Mouse (Mus musculus) heart, embryonic 11.5 days (tissue): ENCODE measurements at regions not wholly inside any gene's neighbourhood (a gene's known extent, or its start where the extent isn't known, plus 50 kb on each side); places are given as distances from the start of the nearest gene placed in this dataset.
"Not testable (repeated sequence)": the region's sequence is repeated elsewhere in the genome, so short reads cannot be mapped to it uniquely, and the experiment has no call there.

Experiments
- ATAC-seq: fragments of 200-750 bp; cut with Nextera tagmentation; replicated peaks from 2 replicates; pipeline ENCODE4 v1.8.0; 2017; ENCODE audit warnings: moderate library complexity; ENCODE audit not compliant: insufficient number of reproducible peaks, low FRiP score, low TSS enrichment
- H3K27ac ChIP-seq: fragments of 300-500 bp; sonication (generic); 2 replicates; pipeline ENCODE4 v1.5.1; 2014; ENCODE audit warnings: mild to moderate bottlenecking, low read depth, low read length
- H3K27me3 ChIP-seq: fragments of 300-500 bp; sonication (generic); 2 replicates; pipeline ENCODE4 v1.6.1; 2014; ENCODE audit warnings: mild to moderate bottlenecking, low read length, mixed read lengths; ENCODE audit not compliant: control insufficient read depth, insufficient read depth
- H3K36me3 ChIP-seq: fragments of 300-500 bp; sonication (generic); 2 replicates; pipeline ENCODE4 v1.6.1; 2014; ENCODE audit warnings: mild to moderate bottlenecking, low read length, moderate library complexity, mixed read lengths; ENCODE audit not compliant: control insufficient read depth, insufficient read depth
- H3K4me1 ChIP-seq: fragments of 300-500 bp; sonication (generic); 2 replicates; pipeline ENCODE4 v1.6.1; 2014; ENCODE audit warnings: low read length; ENCODE audit not compliant: control insufficient read depth, insufficient read depth
- H3K4me2 ChIP-seq: fragments of 300-500 bp; sonication (generic); 2 replicates; pipeline ENCODE4 v1.6.1; 2014; ENCODE audit warnings: mild to moderate bottlenecking, moderate library complexity
- H3K4me3 ChIP-seq: fragments of 300-500 bp; sonication (generic); 2 replicates; pipeline ENCODE4 v1.5.1; 2014; ENCODE audit warnings: low read depth, low read length
- H3K9ac ChIP-seq: fragments of 300-500 bp; sonication (generic); 2 replicates; pipeline ENCODE4 v1.6.1; 2014; ENCODE audit warnings: mild to moderate bottlenecking, low read depth, low read length, moderate library complexity
- H3K9me3 ChIP-seq: fragments of 300-500 bp; sonication (generic); replicated peaks from 2 replicates; pipeline ENCODE4 v1.6.1; 2016; ENCODE audit warnings: low read length; ENCODE audit not compliant: control insufficient read depth
- WGBS: fragments of 180-500 bp; shearing (Covaris S2); extraction: QIAGEN DNeasy Blood & Tissue Kit; methylation state at CpG from one replicate; pipeline ENCODE4 v1.1.7; 2014; ENCODE audit not compliant: insufficient replicate concordance; 5-methylcytosine and 5-hydroxymethylcytosine counted together

DNA sequence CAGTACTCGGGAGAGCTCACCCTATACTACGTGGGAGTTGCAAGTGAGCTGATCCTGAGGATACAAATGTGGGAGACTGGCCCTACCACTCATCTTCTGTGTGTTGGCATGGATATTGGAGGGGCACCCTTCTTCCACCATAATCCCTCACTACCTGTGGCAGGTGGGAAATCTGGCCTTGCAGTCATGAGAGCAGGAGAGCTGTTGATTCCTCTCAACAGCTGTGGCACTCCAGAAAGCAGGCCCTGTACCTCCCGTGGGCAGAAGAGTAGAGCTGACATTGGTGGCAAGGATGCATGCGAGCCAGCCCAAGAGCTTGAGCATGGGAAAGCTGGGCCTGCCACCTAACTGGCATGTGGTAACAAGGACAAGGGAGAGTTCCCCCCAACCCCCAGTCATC, 345.8 kb downstream of the Abcc12 start:
- WGBS, result 86% methylated on average over 4 of the region's 4 CpGs
- no peaks in the 10 kb centered on the region for H3K27me3 ChIP-seq
- H3K9me3 ChIP-seq, result no peaks in the 10 kb centered on the region
- H3K9ac ChIP-seq, result no peak overlapping the region
- H3K4me3 ChIP-seq, result no peak overlapping the region
- ATAC-seq, result no peak
- no peak overlapping the region for H3K4me2 ChIP-seq
- H3K36me3 ChIP-seq, result no peaks in the 10 kb centered on the region
- no peak overlapping the region for H3K27ac ChIP-seq
- H3K4me1 ChIP-seq, result no peaks in the 10 kb centered on the region

DNA sequence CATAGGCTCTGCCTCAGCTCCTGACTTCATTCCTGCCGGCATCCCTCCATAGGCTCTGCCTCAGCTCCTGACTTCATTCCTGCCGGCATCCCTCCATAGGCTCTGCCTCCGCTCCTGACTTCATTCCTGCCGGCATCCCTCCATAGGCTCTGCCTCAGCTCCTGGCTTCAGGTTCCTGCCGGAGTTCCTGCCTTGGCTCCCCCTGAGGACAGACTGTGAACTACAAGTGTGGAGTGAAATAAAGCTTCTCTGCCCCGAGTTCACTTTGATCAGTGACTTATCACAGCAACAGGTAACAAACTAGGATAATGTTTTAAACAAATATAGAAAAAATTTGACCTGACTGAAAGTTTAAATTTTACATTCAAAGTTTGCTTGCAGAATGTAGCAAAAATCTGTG, 348.5 kb downstream of the Abcc12 start:
- WGBS, result 76% methylated on average over 5 of the region's 6 CpGs
- not testable (repeated sequence) for H3K4me2 ChIP-seq, H3K36me3 ChIP-seq, H3K27ac ChIP-seq, ATAC-seq, H3K9ac ChIP-seq, H3K27me3 ChIP-seq, H3K9me3 ChIP-seq, H3K4me3 ChIP-seq, H3K4me1 ChIP-seq

DNA sequence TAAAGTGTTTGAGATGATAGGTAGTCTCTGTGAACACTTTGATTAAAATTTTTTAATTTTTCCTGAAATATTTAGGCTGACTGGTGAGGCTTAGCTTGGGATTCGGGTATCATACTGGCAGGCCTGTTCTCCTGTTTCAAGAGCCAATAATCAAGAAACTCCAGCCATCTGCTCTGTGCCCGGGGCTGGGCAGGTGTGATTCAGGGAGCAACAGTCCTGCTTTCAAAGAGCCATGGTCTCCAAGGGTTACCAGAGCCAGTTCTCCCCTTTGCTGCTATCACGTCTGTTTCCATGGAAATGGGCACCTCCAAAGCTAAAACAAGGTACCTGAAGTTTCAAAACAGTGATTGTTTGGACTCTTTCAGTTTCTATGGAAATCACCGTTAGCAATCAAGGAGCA, 355.6 kb downstream of the Abcc12 start:
- Histone ChIP-seq H3K4me1 (no peaks in the 10 kb centered on the region), H3K4me3 (no peak overlapping the region), H3K4me2 (no peak overlapping the region), H3K9ac (no peak overlapping the region), H3K9me3 (no peaks in the 10 kb centered on the region), H3K27ac (no peak overlapping the region), H3K27me3 (no peaks in the 10 kb centered on the region), H3K36me3 (no peaks in the 10 kb centered on the region)
- 66% methylated on average over 4 of the region's 4 CpGs for WGBS
- ATAC-seq, result no peak

DNA sequence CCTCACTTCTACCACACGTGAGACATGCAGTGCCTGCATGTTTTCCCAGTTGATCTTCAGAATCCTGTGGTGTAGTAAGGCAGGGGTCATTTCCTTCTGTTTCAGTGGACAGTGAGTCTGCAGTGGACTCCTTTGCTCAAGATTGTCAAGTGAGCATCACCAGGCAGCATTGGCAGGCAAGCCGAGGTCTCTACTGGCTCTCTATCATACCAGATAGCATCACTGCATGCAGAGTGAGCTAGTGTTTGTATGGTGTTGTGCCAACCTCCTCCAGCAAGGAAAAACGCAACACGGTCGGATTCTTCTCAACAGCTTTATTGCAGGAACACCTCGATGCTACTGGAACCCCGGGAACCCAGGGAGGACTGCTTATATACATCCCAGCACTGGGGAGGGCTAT, 357.8 kb downstream of the Abcc12 start:
- no peak overlapping the region for H3K9ac ChIP-seq
- H3K4me3 ChIP-seq, result no peak overlapping the region
- H3K9me3 ChIP-seq, result no peaks in the 10 kb centered on the region
- no peaks in the 10 kb centered on the region for H3K36me3 ChIP-seq
- no peak for ATAC-seq
- no peak overlapping the region for H3K4me2 ChIP-seq
- no peak overlapping the region for H3K27ac ChIP-seq
- 86% methylated on average over 7 of the region's 7 CpGs for WGBS
- H3K4me1 ChIP-seq, result no peaks in the 10 kb centered on the region
- H3K27me3 ChIP-seq, result no peaks in the 10 kb centered on the region

DNA sequence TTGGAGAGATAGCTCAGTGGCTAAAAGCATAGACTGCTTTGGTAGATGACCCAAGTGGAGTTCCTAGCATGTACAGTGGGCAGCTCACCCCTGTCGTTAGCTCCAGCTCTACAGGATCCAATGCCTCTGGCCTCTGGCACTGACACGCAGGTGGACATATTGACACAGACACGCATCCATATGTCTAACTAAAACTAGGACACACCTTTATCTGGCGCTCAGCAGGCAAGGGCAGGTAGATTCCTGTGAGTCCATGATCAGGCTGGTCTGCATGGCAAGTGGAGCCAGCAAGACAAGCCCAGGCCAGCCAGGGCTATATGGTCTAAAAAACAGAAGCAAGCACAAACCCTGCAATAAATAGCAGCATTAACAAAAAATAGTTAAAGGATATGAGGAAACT, 358.3 kb downstream of the Abcc12 start:
- no peaks in the 10 kb centered on the region for H3K9me3 ChIP-seq
- no peaks in the 10 kb centered on the region for H3K4me1 ChIP-seq
- H3K4me2 ChIP-seq, result no peak overlapping the region
- ATAC-seq, result no peak
- no peaks in the 10 kb centered on the region for H3K27me3 ChIP-seq
- H3K36me3 ChIP-seq, result no peaks in the 10 kb centered on the region
- H3K4me3 ChIP-seq, result no peak overlapping the region
- no peak overlapping the region for H3K27ac ChIP-seq
- 92% methylated on average over 4 of the region's 4 CpGs for WGBS
- no peak overlapping the region for H3K9ac ChIP-seq

DNA sequence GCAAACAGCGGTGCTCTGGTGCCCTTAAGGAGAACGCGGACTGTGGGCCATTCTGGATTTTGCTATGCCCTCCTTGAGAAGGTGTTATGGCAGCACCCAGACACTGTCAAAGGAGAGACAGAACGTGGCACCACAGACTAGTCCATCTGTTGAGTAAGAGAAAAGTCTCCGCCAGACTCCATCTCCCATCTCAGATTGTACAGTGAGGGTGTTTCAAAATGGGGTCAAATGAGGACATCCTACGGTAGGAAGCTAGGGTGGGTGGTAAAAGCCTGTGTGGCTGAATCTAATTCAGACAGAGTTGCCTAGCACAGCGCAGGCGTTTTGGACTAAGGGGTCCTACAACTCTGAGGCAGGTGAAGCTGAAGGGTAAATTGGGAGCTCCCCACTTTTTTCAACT, 366.1 kb downstream of the Abcc12 start:
- Histone ChIP-seq H3K27me3 (no peaks in the 10 kb centered on the region), H3K9ac (no peak overlapping the region), H3K27ac (no peak overlapping the region), H3K4me2 (no peak overlapping the region), H3K4me1 (no peaks in the 10 kb centered on the region), H3K4me3 (no peak overlapping the region), H3K36me3 (no peaks in the 10 kb centered on the region), H3K9me3 (no peaks in the 10 kb centered on the region)
- no peak for ATAC-seq
- 91% methylated on average over 8 of the region's 8 CpGs for WGBS

DNA sequence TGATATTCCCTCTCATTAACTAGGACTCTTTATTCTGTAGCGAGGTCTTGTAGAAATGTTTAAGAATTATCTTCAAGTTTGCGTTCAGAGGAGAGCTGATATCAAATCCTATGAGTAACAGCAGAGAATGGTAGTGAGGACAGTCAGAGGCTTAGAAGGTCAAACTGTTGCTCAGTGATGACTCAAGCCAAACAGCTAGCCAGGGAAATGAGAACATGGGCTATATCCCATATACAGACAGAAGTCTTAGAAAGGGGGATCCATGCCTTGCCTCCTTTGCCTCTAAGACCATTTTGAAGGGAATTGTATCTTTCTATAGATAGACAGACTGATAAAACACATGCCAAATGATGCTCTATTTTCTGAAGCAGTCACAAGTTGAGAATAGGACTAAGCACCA, 368.0 kb downstream of the Abcc12 start:
- no peaks in the 10 kb centered on the region for H3K9me3 ChIP-seq
- H3K9ac ChIP-seq, result no peak overlapping the region
- H3K4me2 ChIP-seq, result no peak overlapping the region
- no peaks in the 10 kb centered on the region for H3K27me3 ChIP-seq
- no peaks in the 10 kb centered on the region for H3K4me1 ChIP-seq
- WGBS, result 82% methylated on average over 2 of the region's 2 CpGs
- no peak overlapping the region for H3K27ac ChIP-seq
- no peak for ATAC-seq
- H3K36me3 ChIP-seq, result no peaks in the 10 kb centered on the region
- no peak overlapping the region for H3K4me3 ChIP-seq

DNA sequence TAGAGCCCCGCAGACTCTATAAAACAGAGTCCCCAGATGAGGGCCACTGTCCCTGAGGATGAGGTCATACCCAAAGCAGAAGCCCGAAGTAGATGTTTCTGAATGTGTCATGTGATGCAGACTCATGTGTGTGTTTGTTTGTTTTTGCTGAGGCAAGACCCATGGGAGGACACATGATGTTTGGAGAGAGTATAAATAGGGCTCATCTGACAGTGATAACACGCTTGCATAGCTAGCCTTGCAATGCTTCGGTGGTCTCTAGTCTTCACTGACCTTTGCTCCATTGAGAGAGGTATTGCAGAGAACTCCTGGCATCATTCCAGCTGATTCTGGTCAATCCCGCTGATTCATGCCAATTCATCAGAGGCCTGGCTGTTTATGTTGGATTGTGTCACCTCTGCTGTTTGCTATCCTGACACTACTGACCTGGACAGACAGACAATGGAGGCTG, 368.1 kb downstream of the Phkb start:
- Histone ChIP-seq H3K4me2 (no peak overlapping the region), H3K9me3 (no peaks in the 10 kb centered on the region), H3K27ac (no peak overlapping the region), H3K36me3 (no peaks in the 10 kb centered on the region), H3K4me1 (no peaks in the 10 kb centered on the region), H3K4me3 (no peak overlapping the region), H3K27me3 (no peaks in the 10 kb centered on the region), H3K9ac (no peak overlapping the region)
- no peak for ATAC-seq
- 56% methylated on average over 5 of the region's 5 CpGs for WGBS

DNA sequence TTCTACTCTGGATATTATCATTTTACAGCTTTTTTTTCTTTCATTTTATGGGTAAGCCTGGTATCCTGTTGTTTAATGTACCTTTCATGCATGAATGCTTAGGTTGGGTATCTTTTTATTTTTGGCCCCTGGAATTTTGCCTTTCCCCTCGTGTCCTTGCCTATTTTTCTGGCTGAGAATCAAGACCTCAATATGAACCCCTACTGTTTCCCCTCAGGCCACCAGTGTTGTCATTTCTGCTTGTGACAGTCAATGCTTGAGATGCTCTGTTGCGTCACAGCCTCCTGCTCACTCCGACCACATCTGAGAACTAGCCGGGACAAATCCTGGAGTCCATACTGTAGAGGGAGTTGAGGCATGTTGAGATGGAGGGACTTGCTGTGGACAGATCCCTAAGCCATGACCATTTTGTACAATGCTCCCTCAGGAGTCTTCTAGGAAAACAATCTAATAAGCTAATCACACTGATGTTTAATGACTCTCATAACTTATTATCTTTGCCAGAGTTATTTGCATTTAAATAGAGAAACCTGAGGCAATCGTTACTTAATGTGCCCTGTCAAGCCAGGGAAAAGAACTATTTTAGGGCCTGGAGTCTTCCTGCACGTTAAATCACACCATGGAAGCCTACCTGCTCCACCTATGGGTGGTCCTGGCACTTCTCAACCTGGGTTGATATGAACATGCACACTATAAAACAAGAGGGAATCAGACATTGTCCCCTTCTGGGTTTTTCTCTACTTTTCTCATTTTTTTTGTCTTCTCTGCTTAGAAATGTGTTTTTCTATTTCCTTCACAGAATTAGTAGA, 363.9 kb downstream of the Phkb start:
- H3K36me3 ChIP-seq, result no peaks in the 10 kb centered on the region
- no peak overlapping the region for H3K27ac ChIP-seq
- 71% methylated on average over 6 of the region's 6 CpGs for WGBS
- H3K4me2 ChIP-seq, result no peak overlapping the region
- no peaks in the 10 kb centered on the region for H3K4me1 ChIP-seq
- ATAC-seq, result no peak
- no peaks in the 10 kb centered on the region for H3K27me3 ChIP-seq
- no peaks in the 10 kb centered on the region for H3K9me3 ChIP-seq
- no peak overlapping the region for H3K9ac ChIP-seq
- H3K4me3 ChIP-seq, result no peak overlapping the region
